Mouse (Mus musculus): Measurements from ENCODE around the gene Abcc6.

The Abcc6 gene

DNA sequence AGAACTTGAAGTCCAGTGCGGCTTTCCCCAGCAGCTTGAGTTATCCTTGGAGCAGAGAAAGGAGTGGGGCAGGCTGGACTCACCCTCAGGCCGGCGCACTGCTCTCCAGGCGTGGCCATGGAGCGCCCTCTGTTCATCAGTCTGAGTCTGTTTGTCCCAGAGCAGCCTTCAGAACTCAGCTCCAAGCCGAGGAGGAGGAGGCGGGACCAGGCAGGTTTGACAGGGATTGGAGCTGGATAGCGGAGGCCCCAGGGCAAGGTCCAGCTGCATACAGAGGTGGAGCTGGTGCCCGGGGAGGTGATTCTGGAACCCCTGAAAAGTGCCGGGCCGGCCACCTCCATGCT, at the start of gene Abcc6:
Abcc6 (minus strand) TSS at position 158 of the 344 bp plus-strand sequence.
- DNase-seq (ENCODE audit: extremely low spot score, low spot score), result peak; percentile 49

DNA sequence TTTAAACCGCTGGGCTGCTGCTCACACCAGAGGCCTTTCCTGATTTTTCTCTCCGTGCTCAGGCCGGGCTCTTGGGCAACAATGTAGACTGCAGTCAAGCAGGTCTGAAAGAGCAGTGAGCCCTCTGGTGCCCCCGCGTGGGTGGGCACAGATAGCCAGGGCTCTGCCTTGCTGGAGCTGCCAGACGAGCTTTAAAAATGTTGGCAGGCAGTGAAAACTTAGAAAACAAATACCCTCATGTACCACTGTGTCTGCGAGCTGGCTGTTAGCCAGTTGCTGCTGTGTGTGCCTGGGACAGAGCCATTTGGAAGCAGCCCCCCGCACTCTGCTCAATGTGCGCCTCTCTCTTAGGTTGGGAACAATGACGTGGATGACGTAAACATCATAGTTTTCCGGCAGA, 47.6 kb upstream of the Abcc6 start:
- DNase-seq (ENCODE audit: extremely low spot score, low spot score), result no peak

DNA sequence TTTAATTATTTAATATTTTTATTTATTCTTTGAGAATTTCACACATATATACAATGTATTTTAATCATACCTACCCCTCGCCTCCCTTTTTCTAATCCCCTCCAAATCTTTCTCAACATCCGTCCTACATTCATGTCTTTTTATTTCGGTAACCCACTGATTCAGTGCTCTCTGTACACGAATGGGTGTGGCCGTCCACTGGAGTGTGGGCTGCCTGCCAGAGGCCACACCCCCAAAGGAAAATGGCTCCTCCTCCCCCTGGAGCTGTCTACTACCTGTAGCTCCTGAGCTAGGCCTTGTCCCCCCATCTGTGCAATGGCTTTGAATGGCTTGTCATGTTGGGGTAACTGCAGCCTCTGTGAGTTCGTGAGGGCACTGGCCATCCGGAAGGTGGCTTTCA, 46.7 kb upstream of the Abcc6 start:
- DNase-seq (ENCODE audit: extremely low spot score, low spot score), result no peak

DNA sequence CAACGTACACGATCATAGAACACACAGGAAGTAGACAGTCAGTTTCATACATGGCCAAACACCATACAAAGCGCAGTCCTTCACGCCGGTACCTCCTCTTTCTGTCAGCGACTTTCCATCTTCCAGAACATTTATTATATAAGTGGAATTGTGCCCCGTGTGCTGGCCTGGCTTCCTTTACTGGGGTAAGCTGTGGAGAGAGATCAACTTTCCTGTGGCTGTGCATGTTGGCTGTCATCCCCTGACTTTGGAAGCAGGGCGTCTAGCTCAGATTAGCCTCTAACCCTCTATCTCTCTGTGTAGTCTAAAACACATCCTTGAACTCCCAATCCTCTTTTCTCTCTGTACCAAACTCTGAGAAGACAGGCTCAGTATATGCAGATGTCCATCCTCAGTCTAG, 38.7 kb upstream of the Abcc6 start:
- no peak for DNase-seq (ENCODE audit: extremely low spot score, low spot score)

DNA sequence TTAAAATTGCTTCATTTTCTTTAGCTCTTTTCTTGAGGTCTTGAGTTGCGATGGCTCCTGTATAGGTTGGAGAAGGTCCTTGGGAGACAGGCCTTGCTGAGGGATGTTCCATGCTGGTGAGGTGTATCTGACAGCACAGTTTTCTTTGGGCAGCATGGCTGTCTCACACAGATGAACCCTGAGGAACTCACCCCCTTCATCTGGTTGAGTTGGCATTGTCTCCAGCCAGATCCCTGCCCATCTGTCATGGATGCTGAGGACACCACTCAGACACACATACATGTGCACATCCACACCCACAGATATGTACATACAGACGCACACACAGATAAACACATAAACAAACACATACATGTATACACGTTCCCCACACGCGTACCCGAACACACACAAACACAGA, 33.2 kb upstream of the Abcc6 start:
- no peak for DNase-seq (ENCODE audit: extremely low spot score, low spot score)

DNA sequence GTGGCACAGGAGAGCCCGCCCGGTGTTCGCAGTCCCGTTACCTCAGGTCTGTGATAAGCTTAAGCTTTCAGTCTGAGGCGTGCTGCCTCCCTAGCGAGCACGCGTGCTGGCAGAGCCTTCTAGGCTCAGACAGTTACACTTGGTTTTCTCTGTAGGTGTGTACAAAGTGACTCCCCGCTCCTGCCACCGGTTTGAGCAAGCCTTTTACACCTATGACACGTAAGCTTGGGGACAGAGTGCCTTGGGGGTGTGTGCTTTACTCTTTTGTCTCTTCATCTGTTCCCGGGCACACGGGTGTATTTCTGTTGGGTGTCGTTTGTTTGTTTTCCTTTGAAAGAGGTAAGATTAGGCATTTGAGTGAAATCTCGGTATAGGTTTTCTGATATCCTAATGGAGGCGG, 31.5 kb upstream of the Abcc6 start:
- DNase-seq (ENCODE audit: extremely low spot score, low spot score), result no peak

DNA sequence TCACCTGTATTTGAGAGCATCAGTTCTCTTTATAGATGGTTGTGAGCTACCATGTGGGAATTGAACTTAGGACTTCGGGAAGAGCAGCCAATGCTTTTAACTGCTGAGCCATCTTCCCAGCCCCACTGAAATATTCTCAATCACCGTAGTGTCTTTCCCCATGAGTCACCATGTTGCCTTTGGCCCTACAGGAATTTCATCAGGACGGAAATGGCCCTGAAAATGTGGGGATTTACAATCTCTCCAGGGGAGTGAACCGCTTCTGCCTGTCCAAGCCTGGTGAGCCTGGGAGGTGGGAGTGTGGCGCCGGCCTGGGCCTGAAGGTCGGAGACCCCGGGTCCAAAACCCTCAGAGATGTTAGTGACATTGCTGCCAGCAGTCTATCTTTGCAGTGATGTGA, 30.6 kb upstream of the Abcc6 start:
- no peak for DNase-seq (ENCODE audit: extremely low spot score, low spot score)

DNA sequence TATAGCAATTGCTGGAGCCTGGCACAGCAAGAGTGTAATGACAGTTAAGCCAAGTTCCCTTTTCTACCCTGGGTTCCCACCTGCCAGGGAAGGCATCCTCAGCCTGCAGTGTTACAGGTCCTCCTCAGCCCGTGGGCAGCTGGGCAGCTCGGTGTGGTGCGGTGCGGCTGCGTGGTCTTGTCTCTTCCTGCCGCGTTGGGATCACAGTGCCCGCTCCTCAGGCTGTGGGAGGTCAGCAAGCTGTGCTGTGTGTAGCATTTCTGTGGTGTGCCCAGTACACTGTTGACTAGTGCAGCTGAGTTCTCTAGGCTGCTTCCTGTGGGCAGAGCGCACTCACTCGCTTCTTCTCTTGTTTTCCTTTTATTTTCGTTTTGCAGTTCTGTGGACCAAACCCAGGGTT, 28.8 kb upstream of the Abcc6 start:
- DNase-seq (ENCODE audit: extremely low spot score, low spot score), result no peak

DNA sequence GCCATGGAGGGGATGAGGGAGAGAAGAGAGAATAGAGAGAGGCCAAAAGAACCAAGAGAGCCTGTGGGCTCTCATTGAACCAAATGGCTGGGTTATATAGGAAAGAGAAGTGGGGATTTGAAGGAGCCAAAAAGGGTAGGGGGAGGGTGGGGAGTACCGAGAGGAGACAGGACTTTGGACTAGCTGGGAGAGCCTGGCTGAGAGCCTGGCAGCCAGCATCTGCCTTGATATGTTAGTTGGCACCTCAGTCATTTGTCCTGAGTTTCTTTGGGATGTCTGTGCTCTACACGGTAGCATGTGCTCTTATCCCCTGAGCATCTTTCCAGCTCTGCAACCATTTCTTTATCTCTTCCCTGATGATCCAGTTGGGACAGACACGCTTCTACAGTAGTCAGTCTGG, 23.5 kb upstream of the Abcc6 start:
- DNase-seq (ENCODE audit: extremely low spot score, low spot score), result no peak

DNA sequence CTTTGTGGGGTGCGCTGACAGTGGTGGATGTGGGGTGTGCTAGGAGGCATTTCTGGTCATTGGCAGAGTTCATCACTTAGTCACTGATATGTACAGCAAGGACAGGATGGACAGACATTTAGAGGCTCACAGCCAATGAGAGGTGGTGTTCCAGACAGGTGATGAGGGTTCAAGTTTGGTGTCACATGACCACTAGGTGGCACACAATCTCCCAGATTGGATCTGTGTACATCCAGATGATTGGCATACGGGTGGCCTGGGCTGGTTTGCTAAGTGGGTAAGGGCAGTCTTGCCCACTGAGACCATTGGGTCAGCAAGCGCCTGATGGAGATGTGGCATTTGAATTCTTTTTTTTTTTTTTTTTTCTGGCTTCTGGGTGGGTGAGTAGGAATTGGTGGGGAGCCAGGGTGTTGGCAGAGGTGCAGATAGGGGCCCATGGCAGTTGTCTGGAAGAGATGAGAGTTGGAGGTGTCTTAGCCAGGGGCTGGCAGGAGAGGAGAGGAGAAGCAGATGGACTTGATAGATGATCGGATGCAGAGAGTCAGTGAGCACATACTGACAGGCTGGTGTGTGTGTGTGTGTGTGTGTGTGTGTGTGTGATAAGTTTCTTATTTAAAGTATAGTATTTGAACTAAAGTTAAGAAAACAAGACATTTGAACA, 22.2 kb upstream of the Abcc6 start:
- no peak for DNase-seq (ENCODE audit: extremely low spot score, low spot score)

DNA sequence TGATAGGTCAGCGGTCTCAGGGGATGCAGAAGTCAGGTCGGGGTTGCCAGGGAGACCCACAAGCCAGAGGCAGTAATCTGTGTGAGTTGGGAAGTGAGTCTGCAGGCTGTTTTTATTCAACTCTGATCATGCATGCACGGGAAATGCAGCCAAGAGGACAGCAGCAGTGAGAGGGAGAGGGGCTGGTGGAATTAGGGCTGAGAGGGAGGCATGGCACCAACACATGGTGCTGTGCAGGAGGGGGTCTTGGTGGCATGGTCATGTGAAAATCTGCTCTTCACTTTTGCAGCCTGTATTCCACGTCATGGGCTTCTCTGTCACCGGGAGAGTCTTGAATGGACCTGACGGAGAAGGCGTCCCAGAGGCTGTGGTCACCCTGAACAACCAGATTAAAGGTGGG, 19.9 kb upstream of the Abcc6 start:
- no peak for DNase-seq (ENCODE audit: extremely low spot score, low spot score)

DNA sequence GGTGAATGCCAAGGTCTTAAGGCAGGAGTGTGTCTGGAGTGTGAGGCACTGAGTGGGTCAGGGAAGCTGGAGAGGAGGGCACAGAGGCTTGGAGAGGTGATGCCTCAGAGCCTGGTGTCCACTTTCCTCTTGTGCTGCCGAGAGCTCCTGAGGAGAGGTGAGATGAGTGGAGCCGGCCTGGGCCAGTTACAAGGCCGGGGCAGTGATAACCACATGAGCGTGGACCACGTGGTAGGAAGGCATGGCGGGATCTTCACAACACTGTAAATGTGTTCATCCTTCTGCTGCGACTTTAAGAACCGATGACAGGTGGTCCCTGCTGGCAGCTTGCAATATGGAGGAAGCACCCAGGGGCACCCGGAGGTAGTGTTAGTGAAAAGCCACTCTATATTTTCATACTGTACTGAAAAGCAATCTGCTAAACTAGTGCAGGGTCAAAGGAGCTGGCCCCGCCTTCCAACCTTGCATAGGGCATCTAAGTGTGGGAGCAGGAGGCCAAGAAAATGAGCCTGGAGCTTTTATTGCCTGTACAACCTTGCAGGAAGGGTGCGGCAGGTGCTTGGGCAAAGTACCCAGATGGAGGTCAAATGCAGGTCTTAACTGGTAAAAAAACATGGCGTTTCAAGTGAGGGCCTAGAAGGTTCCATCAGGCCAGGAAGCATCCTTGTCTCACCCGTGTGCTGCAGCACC, 17.9 kb upstream of the Abcc6 start:
- no peak for DNase-seq (ENCODE audit: extremely low spot score, low spot score)

DNA sequence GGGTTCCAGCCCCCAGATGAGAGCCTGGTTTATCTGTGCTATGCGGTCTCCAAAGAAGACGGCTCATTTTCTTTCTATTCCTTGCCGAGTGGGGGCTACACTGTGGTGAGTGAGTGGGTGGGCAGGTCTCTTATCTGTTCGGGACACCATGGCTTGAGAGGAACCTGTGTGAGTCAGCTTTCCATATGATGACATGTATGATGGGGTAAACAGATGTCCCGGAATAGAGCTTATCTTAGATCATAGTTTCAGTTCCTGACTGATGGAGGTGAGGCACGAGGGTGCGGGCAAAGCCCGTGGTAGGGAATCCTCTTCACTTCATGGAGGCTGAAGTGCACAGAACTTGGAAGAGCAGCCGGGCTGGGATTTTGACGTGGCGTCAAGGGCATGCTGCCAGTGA, 15.8 kb upstream of the Abcc6 start:
- DNase-seq (ENCODE audit: extremely low spot score, low spot score), result no peak

DNA sequence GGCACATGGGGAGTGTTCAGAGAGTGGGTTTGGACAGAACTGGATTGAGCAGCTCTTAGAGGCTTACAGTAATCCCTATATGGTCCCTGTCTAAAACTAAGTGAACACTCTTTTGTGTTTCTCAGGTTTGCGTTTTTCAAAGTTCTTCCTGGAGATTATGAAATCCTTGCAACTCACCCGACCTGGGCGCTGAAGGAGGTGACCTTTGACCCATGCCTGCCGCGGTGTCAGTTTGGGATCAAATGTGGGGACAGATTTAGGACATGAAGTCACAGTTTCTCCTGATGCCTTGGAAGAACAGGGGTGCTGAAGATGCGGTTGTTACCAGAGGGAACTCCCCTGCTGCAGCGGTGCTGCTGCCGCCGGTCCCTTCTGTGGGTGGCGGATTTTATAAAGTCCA, 14.0 kb upstream of the Abcc6 start:
- no peak for DNase-seq (ENCODE audit: extremely low spot score, low spot score)

DNA sequence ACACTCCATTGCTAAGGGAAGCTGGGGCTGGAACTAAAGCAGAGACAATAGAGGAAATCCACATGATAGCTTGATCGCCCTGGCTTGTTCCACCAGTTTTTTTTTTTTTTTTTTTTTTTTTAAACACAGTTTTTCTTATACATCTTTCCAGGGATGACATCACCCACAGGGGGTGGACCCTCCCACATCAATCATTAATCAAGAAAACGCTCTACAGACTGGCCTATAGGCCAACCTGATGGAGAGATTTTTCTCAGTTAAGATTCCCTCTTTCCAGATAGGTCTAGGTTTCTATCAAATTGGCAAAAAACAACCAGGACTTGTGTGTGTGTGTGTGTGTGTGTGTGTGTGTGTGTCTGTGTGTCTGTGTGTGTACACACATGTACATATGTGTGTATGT, 9.8 kb upstream of the Abcc6 start:
- DNase-seq (ENCODE audit: extremely low spot score, low spot score), result no peak

DNA sequence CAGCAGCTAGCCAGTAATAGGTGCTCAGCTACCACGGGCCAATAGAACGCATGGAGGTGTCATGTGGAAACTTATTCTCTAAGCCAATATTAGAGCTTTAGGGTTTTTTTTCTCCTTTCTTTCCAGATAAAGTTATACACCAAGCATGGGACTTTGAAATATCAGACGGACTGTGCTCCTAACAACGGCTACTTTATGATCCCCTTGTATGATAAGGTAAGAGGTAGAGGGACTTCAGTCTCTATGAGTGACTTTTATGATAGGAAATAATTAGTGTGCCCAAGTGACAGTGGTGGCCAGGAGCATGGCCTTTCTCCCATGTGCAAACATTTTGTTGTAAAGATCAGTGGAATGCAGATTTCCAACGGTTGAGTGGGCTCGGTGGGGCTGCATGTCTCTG, 7.3 kb upstream of the Abcc6 start:
- DNase-seq (ENCODE audit: extremely low spot score, low spot score), result no peak

DNA sequence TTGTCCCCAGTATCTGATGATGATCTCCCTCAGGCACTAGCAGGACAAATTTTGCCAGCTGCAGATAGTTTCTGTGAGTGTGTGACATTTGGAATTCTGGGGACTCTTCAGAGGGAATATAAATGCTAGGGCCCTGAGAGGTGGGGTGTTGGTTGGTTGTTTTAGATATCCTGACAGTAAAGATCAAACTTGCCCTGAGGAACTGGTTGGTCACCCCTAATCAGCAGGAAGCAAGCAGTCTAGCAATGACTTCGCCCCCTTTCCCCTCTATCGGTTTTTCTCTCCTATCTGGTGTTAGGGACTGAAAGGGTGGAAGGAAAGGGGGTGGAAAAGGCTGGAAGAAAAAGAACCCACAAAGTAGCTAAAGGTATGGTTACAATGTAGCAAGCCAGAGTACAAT, 5.4 kb upstream of the Abcc6 start:
- no peak for DNase-seq (ENCODE audit: extremely low spot score, low spot score)

DNA sequence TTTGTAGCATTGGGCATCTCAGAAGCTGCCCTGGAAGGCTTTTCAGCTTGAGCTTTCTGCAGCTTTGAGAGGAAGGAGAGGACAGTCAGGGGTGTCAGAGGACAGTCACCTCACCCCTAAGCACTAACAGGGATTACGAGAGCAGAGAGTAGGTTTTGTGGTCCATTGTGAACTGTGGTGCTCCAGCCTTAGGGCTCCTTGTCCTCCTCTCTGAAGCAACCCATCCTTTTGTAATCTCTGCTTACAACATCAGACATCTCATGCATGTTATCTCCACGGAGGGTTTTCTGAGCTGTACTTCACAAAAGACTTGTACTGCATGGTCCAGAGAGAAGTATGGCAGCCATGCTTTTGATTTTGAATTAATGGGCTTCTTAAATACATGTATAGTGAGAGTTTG, 4.9 kb upstream of the Abcc6 start:
- DNase-seq (ENCODE audit: extremely low spot score, low spot score), result no peak

DNA sequence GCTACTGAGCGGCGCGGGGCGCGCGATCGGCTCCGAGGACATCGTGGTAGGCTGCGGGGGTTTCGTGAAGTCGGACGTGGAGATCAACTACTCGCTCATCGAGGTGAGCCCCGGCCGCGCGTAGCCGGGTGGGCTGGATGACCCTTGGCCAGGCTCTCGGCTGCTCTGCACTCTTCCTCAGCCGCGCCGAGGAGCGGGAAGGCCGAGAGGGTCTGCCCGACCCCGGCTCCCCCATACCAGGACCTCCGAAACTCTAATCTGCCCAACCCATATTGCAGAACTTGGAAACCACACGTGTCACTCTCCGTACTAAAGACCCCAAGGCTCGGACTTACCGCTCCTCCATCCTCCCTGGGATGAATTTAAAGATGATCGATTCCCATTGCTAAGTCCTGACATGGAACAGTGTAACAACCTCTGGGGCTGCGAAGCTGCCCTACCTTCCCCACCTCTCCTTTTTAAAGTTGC, 3.8 kb upstream of the Abcc6 start:
- no peak for DNase-seq (ENCODE audit: extremely low spot score, low spot score)

DNA sequence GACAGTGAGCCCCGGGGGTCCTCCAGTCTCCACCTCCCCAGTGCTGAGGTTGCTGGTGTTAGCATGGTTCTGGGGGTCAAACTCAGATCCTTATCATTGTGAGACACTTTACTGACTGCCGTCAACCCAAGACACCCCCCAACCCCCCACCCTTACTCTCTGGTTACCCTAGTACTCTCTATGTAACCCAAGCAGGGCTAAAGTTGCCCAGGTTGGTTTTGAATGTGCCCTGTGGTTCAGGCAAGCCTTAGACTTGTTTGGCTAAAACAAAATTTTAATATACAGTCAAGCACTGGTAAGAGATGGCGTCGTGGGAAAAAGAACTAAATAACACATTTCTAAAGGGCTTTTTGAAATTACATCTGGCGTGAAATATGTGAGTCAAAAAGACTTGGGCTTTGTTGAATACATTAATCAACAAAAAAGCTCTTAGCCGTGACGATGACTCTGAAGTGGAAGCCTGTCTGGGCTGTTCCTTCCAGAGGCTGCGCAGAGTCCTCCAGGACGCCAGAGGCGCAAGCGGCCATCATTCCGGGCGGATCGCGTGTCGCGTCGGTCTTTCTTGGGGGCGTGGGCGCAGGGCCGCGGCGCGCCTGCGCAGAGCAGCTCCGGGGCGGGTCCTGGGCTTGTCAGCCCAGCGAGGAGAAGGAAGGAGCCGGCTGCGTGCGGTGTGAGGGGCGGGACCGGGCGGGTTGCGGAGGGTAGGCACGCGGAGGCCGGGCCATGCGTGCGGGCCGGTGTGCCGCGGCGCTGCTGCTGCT, 3.2 kb upstream of the Abcc6 start, which contains the start of gene Nomo1:
Nomo1 (plus strand) TSS at position 590 of the 761 bp plus-strand sequence.
- DNase-seq (ENCODE audit: extremely low spot score, low spot score), result peak; percentile 99

DNA sequence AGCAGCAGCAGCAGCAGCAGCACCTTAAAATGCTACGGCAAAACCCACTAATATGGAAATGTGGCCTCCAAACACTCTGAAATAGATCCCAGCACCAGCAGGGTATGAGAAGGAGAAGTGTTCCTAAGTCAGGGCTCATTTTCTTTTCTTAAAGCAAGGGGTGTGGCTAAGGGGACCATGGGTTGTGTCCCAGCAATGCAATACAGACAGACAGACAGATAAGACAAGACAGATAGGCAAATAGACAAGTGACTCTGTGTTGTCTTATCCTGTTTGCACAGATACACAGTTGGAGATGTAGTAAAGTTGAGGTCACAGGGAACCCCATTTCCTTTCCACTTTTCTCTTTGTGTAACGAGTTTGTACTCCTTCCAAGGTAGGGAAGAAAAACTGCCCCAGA, 973 bp upstream of the Abcc6 start:
- DNase-seq (ENCODE audit: extremely low spot score, low spot score), result no peak

DNA sequence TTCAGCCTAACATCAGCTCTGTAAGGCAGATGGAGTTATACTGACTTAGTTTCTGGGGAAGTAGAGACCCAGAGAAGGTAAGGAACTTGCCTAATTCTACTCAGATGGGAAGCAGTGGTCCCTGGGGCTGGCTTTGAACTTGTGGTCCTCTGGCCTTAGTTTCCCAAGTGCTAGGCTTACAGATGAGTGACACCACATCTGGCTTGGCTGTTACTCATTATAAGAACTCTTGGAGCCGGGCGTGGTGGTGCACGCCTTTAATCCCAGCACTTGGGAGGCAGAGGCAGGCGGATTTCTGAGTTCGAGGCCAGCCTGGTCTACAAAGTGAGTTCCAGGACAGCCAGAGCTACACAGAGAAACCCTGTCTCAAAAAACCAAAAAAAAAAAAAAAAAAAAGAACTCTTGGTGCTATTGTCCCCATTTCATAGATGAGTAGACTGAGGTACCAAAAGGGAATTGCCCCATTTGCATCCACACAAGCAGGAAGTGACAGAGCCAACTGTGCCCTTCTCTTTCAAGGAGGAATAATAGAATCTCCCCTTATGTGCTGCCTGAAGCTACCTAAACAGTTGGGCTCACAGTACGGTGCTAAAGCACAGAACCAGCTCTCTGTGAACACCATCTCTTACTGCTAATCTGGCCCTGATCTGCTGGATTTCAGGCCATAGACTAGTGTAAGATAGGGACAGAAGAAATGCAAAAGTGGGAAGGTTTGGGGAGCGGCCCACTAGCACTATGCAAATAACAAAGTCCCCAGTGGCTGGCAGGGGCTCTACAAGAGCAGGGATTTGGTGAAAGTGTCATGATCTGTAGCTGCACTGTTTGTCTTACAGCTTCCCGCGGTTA, 580 bp downstream of the Abcc6 start:
- DNase-seq (ENCODE audit: extremely low spot score, low spot score), result no peak

Measured in neural tube, embryonic 10.5 days (tissue).